Mouse (Mus musculus): ENCODE data around the gene Plcb1. TPM values are rescaled to one million over a fixed set of nuclear protein-coding genes. Genes with fewer than 3 reads are reported as not detected.

The Plcb1 gene
- polyA plus RNA-seq (2017; shearing (Covaris generic)): not detected

GRCm38 (mm10) chr2:134785970-134786855 lies at the start of gene Plcb1:
TSS of gene Plcb1 (plus strand) at chr2:134786067.

Other genes with a start within 250 kb of the Plcb1 start
- gene Hao1, start 231.7 kb upstream of the Plcb1 start, polyA plus RNA-seq (2017; shearing (Covaris generic)): not detected
- gene Tmx4, start 141.9 kb upstream of the Plcb1 start, polyA plus RNA-seq (2017; shearing (Covaris generic)): 26.2 TPM

Measured in activated CD4-positive, CD25-positive, alpha-beta regulatory T cell, adult 9 weeks (primary cell).